Mouse (Mus musculus) cortical plate, adult 2 months (tissue): ENCODE data around the gene Homer2. TPM values are rescaled to one million over a fixed set of nuclear protein-coding genes. Genes with fewer than 3 reads are reported as not detected.

Experiments used
- H3K27ac ChIP-seq: fragments of 200-500 bp; 2 replicates; pipeline ENCODE4 v1.5.1; 2012; ENCODE audit warnings: low read length, control low read depth, inconsistent platforms; ENCODE audit not compliant: insufficient read depth
- H3K4me1 ChIP-seq: fragments of 200-500 bp; 2 replicates; pipeline ENCODE4 v1.6.1; 2011; ENCODE audit warnings: low read length; ENCODE audit not compliant: control insufficient read depth, insufficient read depth
- H3K4me3 ChIP-seq: fragments of 200-500 bp; 2 replicates; pipeline ENCODE4 v1.5.1; 2011; ENCODE audit warnings: mild to moderate bottlenecking, low read length, control low read depth; ENCODE audit not compliant: insufficient read depth
- CTCF ChIP-seq: fragments of 200-500 bp; IDR thresholded peaks from 2 replicates; pipeline ENCODE4 v1.5.1; 2011; ENCODE audit warnings: mild to moderate bottlenecking, control low read depth, low read length; ENCODE audit not compliant: insufficient read depth; ENCODE audit errors: extremely low read depth
- POLR2A ChIP-seq: fragments of 200-500 bp; IDR thresholded peaks from 2 replicates; pipeline ENCODE4 v1.6.1; 2011; ENCODE audit warnings: mild to moderate bottlenecking, low read length, control low read depth; ENCODE audit not compliant: insufficient read depth; ENCODE audit errors: extremely low read depth
- polyA plus RNA-seq: library from polyadenylated mRNA; depleted of rRNA; stranded (reverse); fragments of >200 nt; gene quantifications from 2 replicates; pipeline ENCODE4 v1.2.3, GENCODE M21; 2012

The Homer2 gene
- polyA plus RNA-seq, 1 experiment, result 30.8 TPM

GRCm38 (mm10) chr7:81654946-81655718 lies 52.2 kb downstream of the Homer2 start:
- Histone ChIP-seq H3K4me1 (peaks cover 15% of the 10 kb centered on the region), H3K4me3 (no peak overlapping the region), H3K27ac (peak overlapping the region; percentile 50; the same call in 1 of the 2 replicates)
- no peak for TF ChIP-seq POLR2A
- TF ChIP-seq CTCF, result no peak

DNA sequence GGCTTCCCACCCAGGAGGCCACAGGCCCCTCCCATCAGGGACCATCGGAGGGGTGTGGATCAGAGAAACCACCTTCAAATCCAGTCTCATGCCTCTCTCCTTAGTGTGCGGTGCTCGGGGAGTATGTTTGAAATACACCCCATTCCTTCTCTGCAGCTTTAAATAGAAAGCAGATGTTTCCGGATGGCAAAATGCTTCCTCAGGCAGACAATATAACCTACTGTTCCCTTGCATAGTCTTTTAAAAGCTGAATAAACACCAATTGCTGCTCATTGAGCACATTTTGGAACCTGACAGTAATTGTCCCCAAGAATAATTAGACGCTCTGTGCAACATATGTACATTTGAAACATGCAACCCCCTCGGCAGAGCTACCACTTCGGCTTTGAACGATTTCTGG lies 53.3 kb downstream of the Homer2 start:
- TF ChIP-seq POLR2A (no peak), CTCF (no peak)
- peak overlapping the region; percentile 66 for H3K27ac ChIP-seq
- no peak overlapping the region for H3K4me3 ChIP-seq
- peaks cover 15% of the 10 kb centered on the region for H3K4me1 ChIP-seq

- Histone ChIP-seq H3K4me3 (no peak overlapping the region), H3K4me1 (peaks cover 14% of the 10 kb centered on the region), H3K27ac (peak overlapping the region; percentile 34; the same call in 1 of the 2 replicates)
- no peak for TF ChIP-seq CTCF
- TF ChIP-seq POLR2A, result no peak
Observed at GRCm38 (mm10) chr7:81652296-81652695, 55.0 kb downstream of the Homer2 start.

DNA sequence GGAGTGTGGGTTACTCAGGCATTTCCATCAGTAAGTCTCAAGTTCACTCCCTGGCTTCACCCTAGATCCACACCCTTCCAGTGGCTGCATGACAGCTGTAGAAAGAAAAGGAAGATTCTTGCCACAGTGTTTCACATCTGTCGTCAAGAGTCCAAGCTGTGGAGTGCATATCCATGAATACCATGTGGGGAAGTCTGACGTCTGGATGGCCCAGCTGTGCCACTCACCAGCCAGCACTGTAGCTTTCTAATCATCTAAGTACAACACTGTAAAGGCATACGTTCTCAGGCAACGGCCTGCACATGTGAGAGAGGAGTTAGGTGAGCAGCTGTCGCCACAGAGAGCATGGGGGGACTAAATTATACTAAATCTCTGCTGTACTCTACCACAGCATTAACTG lies 56.0 kb downstream of the Homer2 start:
- Histone ChIP-seq H3K27ac (no peak overlapping the region), H3K4me1 (peaks cover 14% of the 10 kb centered on the region), H3K4me3 (no peak overlapping the region)
- TF ChIP-seq POLR2A (no peak), CTCF (no peak)

DNA sequence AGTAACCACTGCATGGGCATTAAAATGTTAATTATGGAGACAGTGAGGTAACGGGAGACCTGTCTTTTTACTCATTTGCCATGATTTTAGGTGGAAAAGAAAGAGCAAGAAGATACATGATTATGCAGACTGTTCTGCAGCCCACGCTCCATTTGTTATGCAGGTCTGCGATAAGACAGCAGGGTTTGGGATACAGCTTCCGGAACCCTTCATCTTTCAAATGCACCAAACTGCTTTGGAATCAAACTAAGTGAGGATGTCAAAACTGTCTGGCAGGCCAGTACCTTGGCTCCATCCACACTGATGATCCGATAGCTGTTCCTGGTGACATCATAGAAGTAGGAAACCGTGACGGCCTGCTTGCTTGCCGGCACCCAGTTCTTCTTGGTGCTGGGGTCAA lies 58.1 kb downstream of the Homer2 start:
- no peak overlapping the region for H3K27ac ChIP-seq
- TF ChIP-seq POLR2A (no peak), CTCF (no peak)
- no peak overlapping the region for H3K4me3 ChIP-seq
- H3K4me1 ChIP-seq, result peaks cover 12% of the 10 kb centered on the region

DNA sequence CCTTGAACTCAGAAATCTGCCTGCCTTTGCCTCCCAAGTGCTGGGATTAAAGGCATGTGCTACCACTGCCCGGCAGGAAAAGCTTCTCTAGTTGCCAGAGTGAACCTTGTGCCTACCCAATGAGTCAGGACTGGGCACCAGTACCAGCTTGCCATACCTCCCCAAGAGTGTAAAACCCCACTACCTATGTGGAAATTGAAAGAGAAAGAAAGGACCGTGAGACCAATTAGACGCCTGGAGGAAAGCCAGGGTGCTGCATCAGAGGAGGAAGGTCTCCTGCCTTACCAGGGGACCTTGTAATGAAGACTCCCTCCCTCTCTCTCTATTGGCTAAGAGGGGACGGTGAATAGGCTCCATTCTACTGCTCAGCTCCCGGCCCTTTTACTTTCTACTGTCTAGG lies 59.4 kb downstream of the Homer2 start:
- TF ChIP-seq POLR2A, result no peak
- no peak for TF ChIP-seq CTCF
- Histone ChIP-seq H3K4me3 (no peak overlapping the region), H3K27ac (no peak overlapping the region), H3K4me1 (peaks cover 5% of the 10 kb centered on the region)

GRCm38 (mm10) chr7:81644551-81645235 lies 62.6 kb downstream of the Homer2 start:
- TF ChIP-seq POLR2A, result no peak
- TF ChIP-seq CTCF, result no peak
- Histone ChIP-seq H3K4me1 (no peaks in the 10 kb centered on the region), H3K4me3 (no peak overlapping the region), H3K27ac (no peak overlapping the region)

DNA sequence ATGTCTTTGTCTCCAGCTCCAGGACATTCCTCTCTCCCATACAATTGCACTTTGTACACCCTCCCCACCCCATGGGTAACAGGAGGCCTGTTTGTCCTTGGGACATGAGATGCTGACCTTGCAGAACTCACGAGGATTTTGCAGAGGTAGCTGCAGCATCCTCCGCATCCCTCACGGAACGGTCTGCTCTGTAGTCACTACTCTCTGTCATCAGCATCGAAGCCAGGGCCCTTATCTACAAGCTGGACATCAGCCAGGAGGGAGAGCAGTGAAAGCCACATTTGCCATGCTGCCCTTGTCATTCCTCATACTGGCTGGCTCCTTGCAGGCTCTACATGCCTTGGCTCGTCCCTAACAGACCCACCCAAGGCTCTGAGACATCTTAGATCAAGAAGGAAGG lies 66.2 kb downstream of the Homer2 start:
- no peaks in the 10 kb centered on the region for H3K4me1 ChIP-seq
- H3K27ac ChIP-seq, result no peak overlapping the region
- no peak overlapping the region for H3K4me3 ChIP-seq
- TF ChIP-seq CTCF, result no peak
- no peak for TF ChIP-seq POLR2A

DNA sequence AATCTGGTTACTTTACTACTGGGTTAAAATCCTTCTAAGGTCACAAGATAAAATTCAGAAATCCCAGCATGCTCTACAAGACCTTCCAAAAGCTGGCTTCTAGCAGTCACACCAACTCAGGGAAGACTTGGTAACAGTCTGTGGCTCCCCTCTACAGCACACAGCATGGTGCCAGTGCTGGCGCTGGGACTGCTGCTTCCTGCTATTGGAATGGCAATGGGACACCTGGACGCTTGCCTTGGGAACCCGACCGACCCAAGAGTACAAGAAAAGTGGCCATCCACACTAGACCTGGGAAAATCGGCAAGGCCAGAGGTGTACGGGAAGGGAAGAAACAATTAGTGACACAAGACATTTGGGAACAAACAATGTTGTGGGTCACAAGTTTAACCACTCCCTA lies 74.7 kb downstream of the Homer2 start:
- H3K27ac ChIP-seq, result no peak overlapping the region
- TF ChIP-seq POLR2A (no peak), CTCF (no peak)
- no peak overlapping the region for H3K4me3 ChIP-seq
- no peaks in the 10 kb centered on the region for H3K4me1 ChIP-seq

GRCm38 (mm10) chr7:81631261-81631660 lies 76.1 kb downstream of the Homer2 start:
- Histone ChIP-seq H3K4me3 (no peak overlapping the region), H3K4me1 (no peaks in the 10 kb centered on the region), H3K27ac (peak overlapping the region; percentile 72; the same call in 1 of the 2 replicates)
- TF ChIP-seq CTCF (no peak), POLR2A (no peak)
